Comparison of ENCODE assay signal across 8 mouse cellular contexts in genomic region chr4:127419062-127419785, GRCm38 (mm10).
DNase-seq lines count a peak whose midpoint lies in the region; TF ChIP-seq lines count a peak whose summit lies in the region.
"Had no signal": no experiment of that assay in that cellular context is flagged by ENCODE, and none has a peak within 500 bp of the region (broad histone marks: within the 10 kb centered on the region; RNA-seq: fewer than 3 reads in every experiment).

No protein-coding gene starts in this region.

- peaks cover 0 to 2% of the 10 kb centered on the region in 2 experiments; a peak in 2 of 4 replicates for H3K4me1 ChIP-seq in ES-E14 (ENCODE audit: control insufficient read depth in 2 of 2, insufficient read depth in 2 of 2, low read length in 2 of 2, poor library complexity in 1 of 2)
- peaks cover 73% of the 10 kb centered on the region for H3K4me1 ChIP-seq in hindbrain, embryonic 10.5 days (replicated peaks)
- peaks cover 39% of the 10 kb centered on the region for H3K4me1 ChIP-seq in midbrain, embryonic 10.5 days
- H3K4me1 ChIP-seq: megakaryocyte, embryonic 14.5 days had no signal

- no peaks in the 10 kb centered on the region for H3K9me3 ChIP-seq in ES-E14 (ENCODE audit: control insufficient read depth, insufficient read depth, low read depth, low read length)
- no peaks in the 10 kb centered on the region for H3K9me3 ChIP-seq in hindbrain, embryonic 10.5 days
- H3K9me3 ChIP-seq in midbrain, embryonic 10.5 days (replicated peaks): no peaks in the 10 kb centered on the region

- H3K4me3 ChIP-seq in ES-E14 (ENCODE audit: insufficient read depth in 1 of 2, low read depth in 1 of 2, low read length in 2 of 2, poor library complexity in 1 of 2, severe bottlenecking in 1 of 2): peak overlapping the region; percentile 4 to 41; a peak in 2 of 4 replicates
- no peak overlapping the region for H3K4me3 ChIP-seq in hindbrain, embryonic 10.5 days
- H3K4me3 ChIP-seq in midbrain, embryonic 10.5 days: no peak overlapping the region
- H3K4me3 ChIP-seq: megakaryocyte, embryonic 14.5 days had no signal

- in situ Hi-C loops in ES-E14 (cut with MboI; ENCODE audit: low sequenced_read_pairs in 2 of 2, unreplicated experiment in 2 of 2): no loop called here

- DNase-seq in 3134 (ENCODE audit: extremely low read depth, insufficient read length, low spot score): peak; percentile 9
- no peak for DNase-seq in ES-E14 (ENCODE audit: low read depth, low spot score)
- peak; percentile 76 for DNase-seq in embryo, embryonic 10 days (ENCODE audit: low spot score)
- peak; percentile 77 for DNase-seq in hindbrain, embryonic 10.5 days (ENCODE audit: low spot score)
- DNase-seq in midbrain, embryonic 10.5 days (ENCODE audit: low spot score): peak; percentile 27
- no peak for DNase-seq in thymus, adult 18-20 months
- no peak for DNase-seq in T-cell, adult 2 months (ENCODE audit: low spot score)

- WGBS in hindbrain, embryonic 10.5 days: 27% methylated on average over 22 of the region's 22 CpGs
- WGBS in midbrain, embryonic 10.5 days: 45% methylated on average over 22 of the region's 22 CpGs

- H3K36me3 ChIP-seq in ES-E14 (ENCODE audit: control insufficient read depth, insufficient read depth, low read length, poor library complexity, severe bottlenecking): no peaks in the 10 kb centered on the region
- no peaks in the 10 kb centered on the region for H3K36me3 ChIP-seq in hindbrain, embryonic 10.5 days
- H3K36me3 ChIP-seq in midbrain, embryonic 10.5 days: no peaks in the 10 kb centered on the region

- peak overlapping the region; percentile 22; the same call in 1 of the 2 replicates for H3K9ac ChIP-seq in ES-E14 (ENCODE audit: insufficient read depth, low read depth, low read length, poor library complexity, severe bottlenecking)

- H3K27ac ChIP-seq in ES-E14 (ENCODE audit: insufficient read depth, low read depth, low read length, poor library complexity, severe bottlenecking): no peak overlapping the region
- peak overlapping the region; percentile 85 for H3K27ac ChIP-seq in hindbrain, embryonic 10.5 days
- H3K27ac ChIP-seq in midbrain, embryonic 10.5 days (replicated peaks): peak overlapping the region; percentile 69

- peaks cover 13% of the 10 kb centered on the region for H3K27me3 ChIP-seq in hindbrain, embryonic 10.5 days (ENCODE audit: insufficient read depth, poor library complexity, severe bottlenecking)
- peaks cover 12% of the 10 kb centered on the region for H3K27me3 ChIP-seq in midbrain, embryonic 10.5 days (ENCODE audit: low read depth, poor library complexity, severe bottlenecking)
- H3K27me3 ChIP-seq: megakaryocyte, embryonic 14.5 days had no signal

TF ChIP-seq in ES-E14, 5 proteins besides CTCF, POLR2A, EP300 and RAD21:
- no peak for TF ChIP-seq ZC3H11A (IDR thresholded peaks at IDR 0.05; ENCODE audit: borderline replicate concordance, low read depth, low read length)
- TF ChIP-seq MAFK (IDR thresholded peaks at IDR 0.05; ENCODE audit: insufficient read depth, low read depth, low read length): no peak
- TF ChIP-seq CHD2 (IDR thresholded peaks at IDR 0.05; ENCODE audit: low read depth, low read length): no peak
- TF ChIP-seq ZNF384 (IDR thresholded peaks at IDR 0.05; ENCODE audit: low read depth, low read length): no peak
- no peak for TF ChIP-seq HCFC1 (IDR thresholded peaks at IDR 0.05; ENCODE audit: borderline replicate concordance, insufficient read depth, low read length)

Comparison
In these comparisons a context has a peak if more than half of its experiments do, and no peak if none do; other contexts are left out.
1. DNase-seq: peak in 3134 (single experiment), embryo, embryonic 10 days (single experiment), hindbrain, embryonic 10.5 days (single experiment) and midbrain, embryonic 10.5 days (single experiment); none in ES-E14 (single experiment), thymus, adult 18-20 months (0 of 2) and T-cell, adult 2 months (single experiment).
2. H3K4me3 ChIP-seq: peak in ES-E14 (2 of 2); none in hindbrain, embryonic 10.5 days (single experiment) and midbrain, embryonic 10.5 days (single experiment).